Mouse (Mus musculus): ENCODE data around the gene Rrp1b.
A peak's percentile ranks its signal among the peaks of the same experiment; 100 is the strongest.

The Rrp1b gene

GRCm38 (mm10) chr17:32035609-32036508 lies at the start of gene Rrp1b, which contains the start of gene Hsf2bp:
Rrp1b (plus strand) TSS chr17:32036100.
Hsf2bp (minus strand) TSS chr17:32036349.
- DNase-seq (ENCODE audit: low spot score): peak; percentile 75

GRCm38 (mm10) chr17:31986915-31987314 lies 49.0 kb upstream of the Rrp1b start:
- DNase-seq (ENCODE audit: low spot score): no peak

GRCm38 (mm10) chr17:31989035-31989434 lies 46.9 kb upstream of the Rrp1b start:
- DNase-seq (ENCODE audit: low spot score): no peak

- DNase-seq (ENCODE audit: low spot score): no peak
Observed at GRCm38 (mm10) chr17:31992004-31992403, 43.9 kb upstream of the Rrp1b start.

GRCm38 (mm10) chr17:31993354-31993753 lies 42.5 kb upstream of the Rrp1b start:
- DNase-seq (ENCODE audit: low spot score): no peak

GRCm38 (mm10) chr17:31994132-31994531 lies 41.8 kb upstream of the Rrp1b start:
- DNase-seq (ENCODE audit: low spot score): no peak

GRCm38 (mm10) chr17:31995784-31996183 lies 40.1 kb upstream of the Rrp1b start:
- no peak for DNase-seq (ENCODE audit: low spot score)

- no peak for DNase-seq (ENCODE audit: low spot score)
Observed at GRCm38 (mm10) chr17:31996331-31996730, 39.6 kb upstream of the Rrp1b start.

GRCm38 (mm10) chr17:31998351-31998750 lies 37.5 kb upstream of the Rrp1b start:
- no peak for DNase-seq (ENCODE audit: low spot score)

- no peak for DNase-seq (ENCODE audit: low spot score)
Observed at GRCm38 (mm10) chr17:32003251-32003650, 32.6 kb upstream of the Rrp1b start.

- no peak for DNase-seq (ENCODE audit: low spot score)
Observed at GRCm38 (mm10) chr17:32006800-32007199, 29.1 kb upstream of the Rrp1b start.

- DNase-seq (ENCODE audit: low spot score): no peak
Observed at GRCm38 (mm10) chr17:32011694-32012093, 24.2 kb upstream of the Rrp1b start.

GRCm38 (mm10) chr17:32012254-32012653 lies 23.6 kb upstream of the Rrp1b start:
- no peak for DNase-seq (ENCODE audit: low spot score)

GRCm38 (mm10) chr17:32013659-32014058 lies 22.2 kb upstream of the Rrp1b start:
- no peak for DNase-seq (ENCODE audit: low spot score)

GRCm38 (mm10) chr17:32016481-32016880 lies 19.4 kb upstream of the Rrp1b start:
- no peak for DNase-seq (ENCODE audit: low spot score)

- no peak for DNase-seq (ENCODE audit: low spot score)
Observed at GRCm38 (mm10) chr17:32018127-32018894, 17.6 kb upstream of the Rrp1b start.

GRCm38 (mm10) chr17:32021981-32022380 lies 13.9 kb upstream of the Rrp1b start:
- no peak for DNase-seq (ENCODE audit: low spot score)

- no peak for DNase-seq (ENCODE audit: low spot score)
Observed at GRCm38 (mm10) chr17:32022551-32022950, 13.3 kb upstream of the Rrp1b start.

- DNase-seq (ENCODE audit: low spot score): no peak
Observed at GRCm38 (mm10) chr17:32023088-32023487, 12.8 kb upstream of the Rrp1b start.

GRCm38 (mm10) chr17:32024671-32025073 lies 11.2 kb upstream of the Rrp1b start:
- no peak for DNase-seq (ENCODE audit: low spot score)

GRCm38 (mm10) chr17:32025386-32025785 lies 10.5 kb upstream of the Rrp1b start:
- DNase-seq (ENCODE audit: low spot score): peak; percentile 46

GRCm38 (mm10) chr17:32027666-32028065 lies 8.2 kb upstream of the Rrp1b start:
- DNase-seq (ENCODE audit: low spot score): no peak

GRCm38 (mm10) chr17:32028301-32028700 lies 7.6 kb upstream of the Rrp1b start:
- DNase-seq (ENCODE audit: low spot score): no peak
